Mouse (Mus musculus) mouse embryonic stem cell (cell line): Measurements from ENCODE around the gene Gm21119.
"Not testable (repeated sequence)": the region's sequence is repeated elsewhere in the genome, so short reads cannot be mapped to it uniquely, and the experiment has no call there.

Experiments used
- in situ Hi-C, 2 experiments: fragments of 300-500 bp; cut with MboI; formaldehyde crosslinking; loops; 1 replicate in 1 of 2; 3 replicates in 1 of 2; pipeline ENCODE4 v1.14.3; 2019 to 2020; ENCODE audit warnings: low sequenced_read_pairs in 2 of 2, low pct_unique_long_range_greater_than_20kb in 1 of 2, mixed read lengths in 1 of 2; ENCODE audit not compliant: unreplicated experiment in 1 of 2

The Gm21119 gene

DNA sequence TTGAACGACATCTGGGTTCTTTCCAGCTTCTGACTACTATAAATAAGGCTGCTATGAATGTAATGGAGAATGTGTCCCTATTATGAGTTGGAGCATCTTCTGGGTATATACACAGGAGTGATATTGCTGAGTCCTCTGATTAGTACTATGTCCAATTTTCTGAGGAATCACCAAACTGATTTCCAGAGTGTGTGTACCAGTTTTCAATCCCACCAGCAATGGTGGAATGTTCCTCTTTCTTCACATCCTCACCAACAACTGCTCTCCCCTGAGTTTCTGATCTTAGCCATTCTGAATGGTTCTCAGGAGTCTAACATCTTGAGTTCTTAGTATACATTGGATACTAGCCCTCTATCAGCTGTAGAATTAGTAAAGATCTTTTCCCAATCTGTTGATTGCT lies 16.0 kb downstream of the Gm21119 start:
- in situ Hi-C loops = not testable (repeated sequence)

DNA sequence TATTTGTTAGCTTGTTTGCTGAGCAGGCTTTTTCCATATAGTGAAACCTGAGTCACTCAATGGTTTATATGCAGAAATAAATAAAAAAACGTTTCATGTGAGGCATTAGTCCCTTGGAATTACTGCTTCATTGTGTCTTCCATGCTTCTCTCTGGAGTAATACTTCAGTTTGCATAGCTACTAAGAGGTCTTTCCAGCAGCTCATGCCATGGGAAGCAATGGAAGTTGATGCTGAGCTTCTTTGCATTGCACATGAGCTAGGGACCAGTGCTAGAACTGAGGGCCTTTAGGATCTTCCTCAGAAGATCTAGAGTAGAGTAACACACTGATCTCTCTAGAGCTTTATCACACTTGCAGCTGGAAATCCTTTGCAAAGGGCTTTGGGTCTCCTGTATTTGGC lies 23.2 kb downstream of the Gm21119 start:
- in situ Hi-C loops = not testable (repeated sequence)

DNA sequence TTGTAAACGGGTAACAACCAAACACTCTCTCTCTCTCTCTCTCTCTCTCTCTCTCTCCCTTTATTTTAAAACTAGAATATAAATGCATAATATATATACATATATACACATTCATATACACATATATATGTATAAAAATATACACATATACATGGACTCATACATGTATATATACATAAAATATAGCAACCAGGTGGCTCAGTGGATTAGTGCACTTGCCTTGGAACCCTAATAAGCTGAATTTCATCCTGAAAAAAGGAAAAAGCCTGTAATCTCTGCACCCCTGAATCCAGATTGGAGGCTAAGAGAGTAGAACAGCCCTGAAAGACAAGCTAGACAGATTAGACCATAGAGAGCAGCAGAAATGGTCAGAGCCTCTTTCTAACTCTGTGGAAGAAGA lies 28.8 kb downstream of the Gm21119 start:
- in situ Hi-C loops = not testable (repeated sequence)

DNA sequence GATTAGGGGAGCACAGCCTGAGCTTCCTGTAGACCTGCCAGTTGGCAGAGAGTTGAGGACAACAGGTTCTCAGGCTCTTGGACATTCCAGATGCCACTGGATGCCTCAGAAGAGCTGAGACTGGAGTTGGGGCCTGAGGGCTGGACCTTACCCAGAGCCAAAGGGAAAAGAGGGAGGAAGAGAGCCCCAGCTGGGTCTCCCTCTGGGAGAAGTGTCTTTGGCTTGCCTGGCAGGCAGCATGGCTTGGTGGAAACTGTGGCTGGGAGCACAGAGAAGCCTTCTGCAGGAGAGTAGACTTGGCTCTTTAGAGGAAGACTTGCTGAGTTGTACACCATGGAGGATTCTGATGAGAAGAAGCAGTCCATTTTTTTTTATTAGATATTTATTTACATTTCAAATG lies 38.3 kb downstream of the Gm21119 start:
- in situ Hi-C loops = not testable (repeated sequence)

DNA sequence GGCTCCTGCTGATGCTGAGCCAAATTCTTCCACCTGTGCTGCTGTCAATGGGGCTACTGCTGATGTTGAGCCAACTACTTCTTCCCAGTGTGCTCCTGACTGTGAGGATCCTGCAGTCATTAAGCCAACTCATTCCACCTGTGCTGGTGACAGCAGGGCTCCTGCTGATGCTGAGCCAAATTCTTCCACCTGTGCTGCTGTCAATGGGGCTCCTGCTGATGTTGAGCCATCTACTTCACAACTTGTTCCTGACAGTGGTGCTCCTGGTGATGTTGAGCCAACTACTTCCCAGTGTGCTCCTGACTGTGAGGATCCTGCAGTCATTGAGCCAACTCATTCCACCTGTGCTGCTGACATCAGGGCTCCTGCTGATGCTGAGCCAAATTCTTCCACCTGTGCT lies 63.7 kb downstream of the Gm21119 start:
- in situ Hi-C loops = not testable (repeated sequence)
